Mouse (Mus musculus): ENCODE data around the gene Gm4969.
"Not testable (repeated sequence)": the region's sequence is repeated elsewhere in the genome, so short reads cannot be mapped to it uniquely, and the experiment has no call there.

Gene Gm4969

GRCm38 (mm10) chr7:19118028-19118771 lies at the start of gene Gm4969:
TSS of gene Gm4969 (minus strand) at chr7:19118368.
- DNase-seq (ENCODE audit: low spot score): peak; percentile 57

GRCm38 (mm10) chr7:19166990-19167389 lies 48.8 kb upstream of the Gm4969 start:
- no peak for DNase-seq (ENCODE audit: low spot score)

GRCm38 (mm10) chr7:19165656-19166423 lies 47.7 kb upstream of the Gm4969 start, which contains the start of gene Gipr:
TSS of gene Gipr (minus strand) at chr7:19166127.
- DNase-seq (ENCODE audit: low spot score): no peak

GRCm38 (mm10) chr7:19164978-19165377 lies 46.8 kb upstream of the Gm4969 start:
- no peak for DNase-seq (ENCODE audit: low spot score)

DNA sequence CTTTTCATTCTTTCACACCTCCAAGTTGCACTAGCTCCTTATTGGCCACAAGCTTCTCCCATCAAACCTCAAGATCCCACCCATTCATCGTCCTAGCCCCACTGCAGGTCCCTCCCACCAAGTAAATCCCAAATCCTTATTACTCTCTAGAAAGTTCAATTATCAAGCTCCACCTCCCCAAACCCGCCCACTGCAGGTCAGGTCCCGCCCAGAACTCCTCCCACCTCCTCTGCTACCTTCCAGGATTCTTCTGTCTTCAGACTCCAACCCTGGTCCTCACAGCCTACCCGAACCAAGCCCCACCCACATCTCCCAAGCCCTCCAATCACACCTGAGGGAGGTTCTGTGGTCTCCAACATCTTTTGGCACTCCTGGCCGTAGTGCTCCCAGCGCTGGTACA lies 46.0 kb upstream of the Gm4969 start:
- no peak for DNase-seq (ENCODE audit: low spot score)

DNA sequence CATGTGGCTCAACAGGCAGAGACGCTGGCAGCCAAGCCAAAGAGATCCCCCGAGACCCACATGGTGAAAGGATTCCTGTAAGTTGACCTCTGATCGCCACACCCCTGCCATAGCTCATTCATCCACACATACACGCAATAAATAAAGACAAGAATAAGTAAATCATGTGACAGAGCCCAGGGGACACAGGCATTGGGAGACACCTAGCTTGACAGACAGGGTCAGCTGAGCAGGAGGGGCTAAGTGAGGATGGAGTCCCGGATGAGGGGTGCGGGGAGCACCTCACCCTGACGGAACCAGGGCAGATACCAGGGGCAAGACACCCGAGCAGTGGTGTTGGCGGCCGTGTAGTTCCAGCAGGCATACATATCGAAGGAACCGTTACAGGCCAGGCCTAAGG lies 45.6 kb upstream of the Gm4969 start:
- DNase-seq (ENCODE audit: low spot score): no peak

DNA sequence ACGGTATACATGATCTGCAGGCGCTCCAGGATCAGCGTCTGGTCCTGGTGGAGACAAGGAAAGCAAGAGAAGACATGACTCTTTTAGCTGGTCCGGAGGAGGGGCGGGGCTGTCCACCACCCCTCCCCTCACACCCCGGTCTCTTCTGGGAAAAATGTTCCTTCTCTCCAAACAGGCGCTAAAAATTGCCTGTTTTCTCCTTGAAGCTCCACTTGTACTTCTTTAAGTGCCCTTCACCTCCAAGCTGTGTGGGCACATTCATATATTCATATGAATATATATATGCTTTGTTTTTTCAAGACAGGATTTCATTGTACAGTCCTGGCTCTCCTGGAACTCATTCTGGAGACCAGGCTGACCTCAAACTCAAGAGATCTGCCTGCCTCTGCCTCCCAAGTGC lies 44.8 kb upstream of the Gm4969 start:
- DNase-seq (ENCODE audit: low spot score): no peak

GRCm38 (mm10) chr7:19160115-19160514 lies 41.9 kb upstream of the Gm4969 start:
- DNase-seq (ENCODE audit: low spot score): no peak

DNA sequence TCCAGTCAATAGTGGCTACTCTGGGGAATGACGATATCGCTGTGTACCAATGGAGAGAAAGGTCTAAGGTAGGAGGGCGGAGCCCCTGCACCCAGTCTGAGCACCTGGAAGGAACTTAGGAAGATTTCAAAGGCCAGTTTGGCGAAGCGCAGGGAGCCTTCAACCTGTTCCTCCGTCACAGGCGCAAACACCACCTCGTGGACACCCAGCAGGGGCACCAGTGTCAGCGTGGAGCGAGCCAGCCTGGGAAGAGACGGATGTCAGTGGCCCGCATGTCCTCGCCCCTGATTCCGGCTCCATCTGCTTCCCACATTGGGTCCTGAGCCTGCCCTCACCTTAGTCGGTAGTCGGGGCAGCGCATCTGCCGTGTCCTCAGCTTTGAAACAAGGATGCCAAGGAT lies 41.2 kb upstream of the Gm4969 start:
- DNase-seq (ENCODE audit: low spot score): no peak

DNA sequence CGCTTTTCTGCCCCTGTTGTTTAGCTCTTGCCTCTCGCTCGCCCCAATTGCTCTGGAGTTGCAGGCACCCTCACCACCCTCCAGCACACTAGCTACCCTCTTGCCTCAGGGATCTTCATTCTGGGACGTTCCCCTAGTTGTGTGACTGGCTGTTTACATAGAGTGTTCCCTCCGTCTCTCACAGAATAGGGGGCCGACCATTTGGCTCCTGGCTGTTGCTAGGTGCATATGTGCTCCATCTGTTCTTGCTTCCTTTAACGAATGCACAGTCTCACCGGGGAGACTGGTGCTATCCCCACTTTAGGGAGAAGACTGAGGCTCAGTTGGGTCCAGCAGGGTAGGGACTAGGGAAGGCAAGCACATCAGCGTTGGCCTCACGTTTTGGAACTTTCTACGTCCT lies 40.4 kb upstream of the Gm4969 start:
- DNase-seq (ENCODE audit: low spot score): no peak

DNA sequence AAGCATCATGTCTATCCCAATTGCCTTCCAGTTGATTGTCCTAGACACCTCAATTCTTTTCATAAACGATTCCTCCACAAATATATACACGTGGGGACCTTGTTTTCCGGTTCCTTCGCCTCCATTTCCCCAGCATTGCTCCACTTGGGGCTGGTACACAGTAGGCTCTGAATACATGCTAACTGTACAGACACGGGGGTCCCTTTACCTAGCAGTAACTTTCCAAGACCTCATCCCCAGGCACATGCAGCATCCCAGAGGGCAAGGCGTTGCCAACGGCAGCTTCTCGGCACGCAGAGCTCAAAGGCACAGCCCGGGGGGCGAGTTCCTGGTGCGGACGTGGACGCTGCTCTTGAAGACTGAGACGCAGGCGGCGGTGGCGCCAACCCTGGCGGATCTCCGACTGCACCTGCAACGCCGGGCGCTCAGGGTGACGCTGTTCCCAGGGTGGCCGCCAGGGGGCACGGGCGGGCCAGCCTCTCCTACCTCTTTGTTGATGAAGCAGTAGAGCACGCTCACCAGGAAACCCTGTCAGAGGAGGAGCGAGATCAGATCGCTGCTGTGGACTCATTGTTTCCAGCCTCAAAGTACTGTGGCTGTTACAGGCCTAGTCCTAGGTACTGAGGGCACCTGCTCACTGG lies 39.1 kb upstream of the Gm4969 start:
- DNase-seq (ENCODE audit: low spot score): peak; percentile 94

- peak; percentile 45 for DNase-seq (ENCODE audit: low spot score)
Observed at GRCm38 (mm10) chr7:19155825-19156475, 37.8 kb upstream of the Gm4969 start.

DNA sequence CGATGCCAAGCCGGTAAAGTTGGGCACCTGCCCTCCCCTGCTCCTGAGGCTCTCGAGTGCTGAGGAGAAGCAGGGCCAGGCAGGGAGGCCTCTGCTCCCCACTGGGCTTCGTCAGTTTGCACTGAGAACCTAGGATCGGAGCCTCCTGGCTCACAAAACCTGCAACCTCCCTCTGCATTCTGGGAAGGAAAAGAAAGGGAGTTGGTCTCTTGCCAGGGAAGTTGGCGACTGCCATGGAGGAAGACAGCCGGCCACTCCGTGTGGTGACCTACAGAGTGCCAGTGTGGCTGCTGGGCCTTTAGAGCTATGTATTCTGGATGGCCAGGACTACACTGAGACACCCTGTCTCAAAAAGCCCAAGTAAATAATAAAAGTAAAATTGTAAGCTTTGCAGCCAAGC lies 36.6 kb upstream of the Gm4969 start:
- DNase-seq (ENCODE audit: low spot score): no peak

DNA sequence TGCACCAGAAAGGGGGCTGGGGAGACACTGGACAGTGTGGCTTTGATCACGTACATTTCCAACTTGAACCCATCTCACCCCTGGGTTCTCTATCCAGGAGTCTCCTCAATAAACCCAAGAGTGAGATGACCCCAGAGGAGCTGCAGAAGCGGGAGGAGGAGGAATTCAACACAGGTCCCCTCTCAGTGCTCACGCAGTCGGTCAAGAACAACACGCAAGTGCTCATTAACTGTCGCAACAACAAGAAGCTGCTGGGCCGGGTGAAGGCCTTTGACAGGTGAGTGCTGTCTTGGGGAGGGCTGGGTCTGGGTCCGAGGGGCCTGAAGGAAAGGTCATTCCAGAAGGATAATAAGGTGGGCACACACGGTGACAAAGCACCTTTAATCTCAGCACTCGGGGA lies 33.0 kb upstream of the Gm4969 start:
- not testable (repeated sequence) for DNase-seq (ENCODE audit: low spot score)

GRCm38 (mm10) chr7:19149626-19150025 lies 31.5 kb upstream of the Gm4969 start, which contains the start of gene Snrpd2:
TSS of gene Snrpd2 (plus strand) at chr7:19149722.
- peak; percentile 98 for DNase-seq (ENCODE audit: low spot score)

DNA sequence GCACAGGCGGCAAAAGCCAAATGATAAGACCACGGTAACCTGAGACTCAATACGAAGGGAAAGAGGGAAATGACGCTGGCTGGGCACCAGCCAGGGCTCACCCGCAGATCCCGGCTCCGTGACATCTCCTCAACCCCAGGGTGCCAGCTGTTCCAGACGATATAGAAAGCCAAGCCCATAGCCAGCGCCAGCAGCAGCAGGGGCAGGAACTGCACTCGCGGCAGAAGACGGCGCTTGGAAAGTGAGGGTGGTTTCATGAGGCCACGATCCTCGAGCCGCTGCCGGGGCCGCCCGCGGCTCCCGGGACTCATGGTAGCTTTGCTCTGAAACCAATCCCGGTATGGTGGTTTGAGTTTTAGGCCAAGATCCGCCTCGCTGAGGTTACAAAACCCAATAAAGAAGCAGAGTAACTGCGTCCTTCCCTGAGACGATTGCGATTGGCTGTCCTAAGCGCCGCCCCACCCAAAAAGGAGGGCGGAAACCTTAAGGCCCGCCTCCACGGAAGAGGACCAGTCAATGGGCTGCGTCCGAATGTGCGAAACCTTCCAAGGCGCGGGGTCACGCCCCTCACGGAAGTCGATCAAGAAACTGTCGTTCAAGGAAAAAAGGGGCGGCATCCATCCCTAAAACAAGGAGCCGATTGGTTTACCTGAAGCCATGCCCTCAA lies 30.8 kb upstream of the Gm4969 start, which contains the start of gene Qpctl:
Qpctl (minus strand) TSS at position 417 of the 667 bp plus-strand sequence.
- DNase-seq (ENCODE audit: low spot score): peak; percentile 99

- no peak for DNase-seq (ENCODE audit: low spot score)
Observed at GRCm38 (mm10) chr7:19148180-19148874, 30.2 kb upstream of the Gm4969 start.

- no peak for DNase-seq (ENCODE audit: low spot score)
Observed at GRCm38 (mm10) chr7:19147497-19148045, 29.4 kb upstream of the Gm4969 start.

DNA sequence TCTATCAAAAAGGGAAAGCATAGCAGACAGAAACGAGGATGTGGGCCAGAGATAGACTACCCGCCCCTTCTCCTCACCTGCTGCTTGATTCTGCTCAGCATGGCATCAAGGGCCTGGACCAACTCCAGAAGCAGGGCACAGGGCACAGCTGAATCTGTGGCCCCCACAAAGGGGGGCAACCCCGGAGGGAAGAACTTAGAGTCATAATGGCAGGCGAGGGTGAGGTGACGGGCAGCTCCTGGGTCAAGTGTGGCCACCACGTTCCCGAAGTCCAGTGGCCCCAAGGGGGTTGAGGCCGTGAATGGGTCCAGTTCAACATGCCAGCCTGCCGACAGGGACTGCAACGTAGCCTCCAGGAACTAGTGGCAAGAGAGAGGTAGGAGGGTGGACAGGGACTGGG lies 28.6 kb upstream of the Gm4969 start:
- DNase-seq (ENCODE audit: low spot score): no peak

DNA sequence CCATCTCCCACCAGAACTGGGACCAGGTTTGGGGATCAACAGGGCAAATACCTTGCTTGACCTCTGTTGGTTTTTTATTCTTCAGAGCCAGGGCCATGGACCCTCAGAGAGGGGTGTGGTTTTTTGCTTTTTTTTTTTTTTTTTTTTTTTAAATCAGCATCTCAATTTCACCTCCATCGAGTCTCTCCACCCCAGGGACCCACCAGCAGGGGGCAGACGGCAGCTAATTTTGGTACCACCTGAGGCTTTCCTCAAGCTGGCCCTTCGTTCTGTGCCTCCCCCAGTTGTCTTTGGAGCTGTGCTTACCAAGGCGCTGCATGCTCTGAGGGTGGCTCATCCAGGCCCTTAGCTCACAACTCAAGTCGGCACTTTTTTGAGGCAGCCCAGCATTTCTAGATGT lies 19.2 kb upstream of the Gm4969 start:
- peak; percentile 65 for DNase-seq (ENCODE audit: low spot score)
